In genomic region chr7:78185578-78185977, GRCm38 (mm10) we compare ENCODE assay signal across 32 mouse cellular contexts.
DNase-seq lines count a peak whose midpoint lies in the region; ATAC-seq lines count a peak whose summit lies in the region.
"Had no signal": no experiment of that assay in that cellular context is flagged by ENCODE, and none has a peak within 500 bp of the region (broad histone marks: within the 10 kb centered on the region; RNA-seq: fewer than 3 reads in every experiment).

No protein-coding gene starts in this region.

- peak; percentile 94 for ATAC-seq in kidney, embryonic 16.5 days (ENCODE audit: low FRiP score, low TSS enrichment)
- ATAC-seq in neural tube, embryonic 11.5 days (ENCODE audit: insufficient read depth, low FRiP score, low TSS enrichment): no peak
- no peak for ATAC-seq in neural tube, embryonic 15.5 days (ENCODE audit: low FRiP score)
- ATAC-seq: forebrain, embryonic 15.5 days; hindbrain, embryonic 16.5 days; Patski had no signal

- 0 out of 2 replicates have a peak, but pooled peaks cover 6% of the 10 kb centered on the region for H3K4me1 ChIP-seq in kidney, embryonic 16.5 days (ENCODE audit: insufficient read depth, low read length)
- H3K4me1 ChIP-seq in neural tube, embryonic 11.5 days (ENCODE audit: control insufficient read depth, insufficient read depth, low read length): peaks cover 2% of the 10 kb centered on the region; the same call in 1 of the 2 replicates
- H3K4me1 ChIP-seq in neural tube, embryonic 15.5 days: peaks cover 5% of the 10 kb centered on the region; the same call in 1 of the 2 replicates
- H3K4me1 ChIP-seq: embryonic facial prominence, embryonic 13.5 days; heart, embryonic 12.5 days; heart, embryonic 15.5 days had no signal

- 9% methylated on average over 4 of the region's 4 CpGs for WGBS in kidney, embryonic 16.5 days
- 44% methylated on average over 4 of the region's 4 CpGs for WGBS in neural tube, embryonic 11.5 days
- 49% methylated on average over 4 of the region's 4 CpGs for WGBS in neural tube, embryonic 15.5 days

- H3K36me3 ChIP-seq in kidney, embryonic 16.5 days (ENCODE audit: insufficient read depth, low read length): no peaks in the 10 kb centered on the region
- no peaks in the 10 kb centered on the region for H3K36me3 ChIP-seq in neural tube, embryonic 11.5 days (ENCODE audit: control insufficient read depth, insufficient read depth, low read length)
- no peaks in the 10 kb centered on the region; the same call in 1 of the 2 replicates for H3K36me3 ChIP-seq in neural tube, embryonic 15.5 days
- H3K36me3 ChIP-seq: embryonic facial prominence, embryonic 10.5 days; embryonic facial prominence, embryonic 13.5 days; forebrain, embryonic 12.5 days; forebrain, embryonic 15.5 days; G1E; heart, embryonic 12.5 days; heart, embryonic 15.5 days; hindbrain, embryonic 10.5 days had no signal

- H3K27ac ChIP-seq in kidney, embryonic 16.5 days (ENCODE audit: low read length): no peak overlapping the region
- no peak overlapping the region for H3K27ac ChIP-seq in neural tube, embryonic 11.5 days (ENCODE audit: low read depth, low read length)
- no peak overlapping the region for H3K27ac ChIP-seq in neural tube, embryonic 15.5 days (replicated peaks)
- H3K27ac ChIP-seq: embryonic facial prominence, embryonic 10.5 days; embryonic facial prominence, embryonic 13.5 days; forebrain, embryonic 12.5 days; forebrain, embryonic 15.5 days; heart, embryonic 15.5 days; hindbrain, embryonic 10.5 days; hindbrain, embryonic 13.5 days had no signal

- H3K9me3 ChIP-seq in kidney, embryonic 16.5 days (ENCODE audit: low read length): no peaks in the 10 kb centered on the region
- H3K9me3 ChIP-seq in neural tube, embryonic 11.5 days (ENCODE audit: control insufficient read depth, low read length): no peaks in the 10 kb centered on the region
- no peaks in the 10 kb centered on the region for H3K9me3 ChIP-seq in neural tube, embryonic 15.5 days (replicated peaks)
- H3K9me3 ChIP-seq: embryonic facial prominence, embryonic 10.5 days; embryonic facial prominence, embryonic 13.5 days; forebrain, embryonic 12.5 days; forebrain, embryonic 15.5 days; heart, embryonic 12.5 days; heart, embryonic 15.5 days; hindbrain, embryonic 10.5 days; hindbrain, embryonic 13.5 days had no signal

- no peaks in the 10 kb centered on the region for H3K27me3 ChIP-seq in kidney, embryonic 16.5 days (ENCODE audit: insufficient read depth, low read length)
- no peaks in the 10 kb centered on the region for H3K27me3 ChIP-seq in neural tube, embryonic 11.5 days (ENCODE audit: control insufficient read depth, insufficient read depth, low read length)
- H3K27me3 ChIP-seq in neural tube, embryonic 15.5 days (replicated peaks): no peaks in the 10 kb centered on the region
- H3K27me3 ChIP-seq: CH12.LX; embryonic facial prominence, embryonic 13.5 days; forebrain, embryonic 12.5 days; forebrain, embryonic 15.5 days; heart, embryonic 15.5 days; hindbrain, embryonic 13.5 days; Patski had no signal

- H3K4me3 ChIP-seq in kidney, embryonic 16.5 days (ENCODE audit: low read length): no peak overlapping the region
- H3K4me3 ChIP-seq in neural tube, embryonic 11.5 days (ENCODE audit: low read depth, low read length): no peak overlapping the region
- no peak overlapping the region for H3K4me3 ChIP-seq in neural tube, embryonic 15.5 days (replicated peaks)
- H3K4me3 ChIP-seq: embryonic facial prominence, embryonic 10.5 days; embryonic facial prominence, embryonic 13.5 days; erythroblast, embryonic 14.5 days; forebrain, embryonic 12.5 days; forebrain, embryonic 15.5 days; heart, embryonic 12.5 days; heart, embryonic 15.5 days; hindbrain, embryonic 10.5 days; hindbrain, embryonic 13.5 days had no signal

- no peak overlapping the region for H3K9ac ChIP-seq in kidney, embryonic 16.5 days (replicated peaks; ENCODE audit: low read length)
- no peak overlapping the region for H3K9ac ChIP-seq in neural tube, embryonic 11.5 days (ENCODE audit: low read length)
- H3K9ac ChIP-seq in neural tube, embryonic 15.5 days (replicated peaks): no peak overlapping the region
- H3K9ac ChIP-seq: embryonic facial prominence, embryonic 13.5 days; forebrain, embryonic 12.5 days; forebrain, embryonic 15.5 days; heart, embryonic 12.5 days; heart, embryonic 15.5 days; hindbrain, embryonic 13.5 days had no signal

- peak; percentile 13 for DNase-seq in embryo, embryonic 10.5 days (ENCODE audit: low spot score)
- no peak for DNase-seq in embryo, embryonic 9.5 days (ENCODE audit: extremely low spot score)
- DNase-seq in kidney, postnatal 14 days: no peak
- peak; percentile 38 for DNase-seq in lung, postnatal 10 days
- DNase-seq in lung, adult 18-20 months: no peak
- peak; percentile 10 for DNase-seq in neural tube, embryonic 11.5 days (ENCODE audit: low spot score)
- DNase-seq: adrenal gland, postnatal 10 days; adrenal gland, postnatal 36 days; B cell, adult 2 months; cerebellum, adult 11 months; cerebellum, adult 2 months; cerebellum, adult 9-11 months; cerebellum, postnatal 25 days; gastrocnemius, postnatal 25 days; heart, adult 18-20 months; heart, postnatal 10 days; heart, postnatal 36 days had no signal

- H3K4me2 ChIP-seq in kidney, embryonic 16.5 days (replicated peaks; ENCODE audit: low read depth, low read length): no peak overlapping the region
- no peak overlapping the region for H3K4me2 ChIP-seq in neural tube, embryonic 11.5 days (ENCODE audit: low read depth)
- H3K4me2 ChIP-seq in neural tube, embryonic 15.5 days: no peak overlapping the region
- H3K4me2 ChIP-seq: embryonic facial prominence, embryonic 13.5 days; forebrain, embryonic 12.5 days; forebrain, embryonic 15.5 days; heart, embryonic 12.5 days; heart, embryonic 15.5 days; hindbrain, embryonic 13.5 days had no signal

Comparison
In these comparisons a context has a peak if more than half of its experiments do, and no peak if none do; other contexts are left out.
1. DNase-seq: peak in embryo, embryonic 10.5 days (single experiment), lung, postnatal 10 days (single experiment) and neural tube, embryonic 11.5 days (single experiment); none in embryo, embryonic 9.5 days (single experiment), kidney, postnatal 14 days (single experiment) and lung, adult 18-20 months (0 of 2).